Mouse (Mus musculus) ES-Bruce4 (cell line): ENCODE results near the gene Rassf1. TPM values are rescaled to one million over a fixed set of nuclear protein-coding genes. Genes with fewer than 3 reads are reported as not detected.

Experiments used
- H3K27ac ChIP-seq: 2 replicates; pipeline ENCODE4 v1.5.1; 2012; ENCODE audit warnings: low read length, inconsistent platforms; ENCODE audit not compliant: insufficient read depth
- H3K27me3 ChIP-seq: 2 replicates; pipeline ENCODE4 v1.6.1; 2012; ENCODE audit warnings: mild to moderate bottlenecking, low read length, inconsistent platforms; ENCODE audit not compliant: control insufficient read depth, poor library complexity, insufficient read depth, severe bottlenecking
- H3K36me3 ChIP-seq: 2 replicates; pipeline ENCODE4 v1.6.1; 2012; ENCODE audit warnings: inconsistent platforms, mild to moderate bottlenecking, low read length, moderate library complexity; ENCODE audit not compliant: control insufficient read depth, poor library complexity, insufficient read depth, severe bottlenecking
- H3K4me1 ChIP-seq: one replicate; pipeline ENCODE4 v1.8.1; 2011; ENCODE audit warnings: low read length; ENCODE audit not compliant: control insufficient read depth, insufficient read depth
- H3K4me3 ChIP-seq: 2 replicates; pipeline ENCODE4 v1.5.1; 2011; ENCODE audit warnings: low read depth, mild to moderate bottlenecking, low read length
- H3K9ac ChIP-seq: 2 replicates; pipeline ENCODE4 v1.6.1; 2012; ENCODE audit warnings: low read depth, mild to moderate bottlenecking, inconsistent platforms; ENCODE audit not compliant: poor library complexity, severe bottlenecking
- H3K9me3 ChIP-seq: replicated peaks from 2 replicates; pipeline ENCODE4 v1.6.1; 2012; ENCODE audit warnings: mild to moderate bottlenecking, low read length, inconsistent platforms; ENCODE audit not compliant: control insufficient read depth, poor library complexity, insufficient read depth, severe bottlenecking
- CTCF ChIP-seq: IDR thresholded peaks from one replicate; pipeline ENCODE4 v1.8.1; 2011; ENCODE audit warnings: low read depth, low read length
- EP300 ChIP-seq: IDR thresholded peaks from 2 replicates; pipeline ENCODE4 v1.6.1; 2011; ENCODE audit warnings: low read depth, low read length; ENCODE audit not compliant: insufficient read depth
- POLR2A ChIP-seq: IDR thresholded peaks from one replicate; pipeline ENCODE4 v1.8.1; 2011; ENCODE audit warnings: low read length; ENCODE audit not compliant: insufficient read depth
- polyA plus RNA-seq: library from polyadenylated mRNA; stranded (reverse); fragments of >200 nt; gene quantifications from 2 replicates; pipeline ENCODE4 v1.2.4, GENCODE M21; 2011; ENCODE audit warnings: low read depth; ENCODE audit not compliant: missing spikeins, insufficient read depth, insufficient read length

Rassf1 gene
- polyA plus RNA-seq, 1 experiment, result 24.8 TPM

GRCm38 (mm10) chr9:107522400-107522711 is 29.0 kb upstream of the Rassf1 start:
- Histone ChIP-seq H3K27me3 (no peaks in the 10 kb centered on the region), H3K9ac (peak overlapping the region; percentile 49), H3K9me3 (no peaks in the 10 kb centered on the region), H3K4me1 (peaks cover 8% of the 10 kb centered on the region), H3K4me3 (peak overlapping the region; percentile 29), H3K27ac (no peak overlapping the region), H3K36me3 (no peaks in the 10 kb centered on the region)
- no peak for TF ChIP-seq EP300
- TF ChIP-seq CTCF, result no peak
- TF ChIP-seq POLR2A, result no peak

GRCm38 (mm10) chr9:107526198-107527026 is 24.9 kb upstream of the Rassf1 start:
- no peaks in the 10 kb centered on the region for H3K27me3 ChIP-seq
- no peak overlapping the region for H3K27ac ChIP-seq
- no peaks in the 10 kb centered on the region for H3K9me3 ChIP-seq
- peak overlapping the region; percentile 33 for H3K9ac ChIP-seq
- TF ChIP-seq EP300 (no peak), POLR2A (peak; percentile 50), CTCF (peak; percentile 16)
- no peaks in the 10 kb centered on the region for H3K36me3 ChIP-seq
- peaks cover 6% of the 10 kb centered on the region for H3K4me1 ChIP-seq
- peak overlapping the region; percentile 83 for H3K4me3 ChIP-seq

GRCm38 (mm10) chr9:107533791-107534407 is 17.5 kb upstream of the Rassf1 start, which contains the start of gene Tmem115:
Gene Tmem115, plus strand, starts transcription at chr9:107533945.
- Histone ChIP-seq H3K27me3 (no peaks in the 10 kb centered on the region), H3K36me3 (peaks cover 9% of the 10 kb centered on the region), H3K9me3 (no peaks in the 10 kb centered on the region), H3K9ac (peak within 1 kb of the TSS; percentile 55), H3K4me1 (no peaks in the 10 kb centered on the region), H3K27ac (no peak within 1 kb of the TSS; the same call in 1 of the 2 replicates), H3K4me3 (peak within 1 kb of the TSS; percentile 85)
- no peak for TF ChIP-seq POLR2A
- TF ChIP-seq EP300, result no peak
- TF ChIP-seq CTCF, result no peak

- no peak overlapping the region for H3K27ac ChIP-seq
- TF ChIP-seq EP300 (no peak), POLR2A (no peak), CTCF (no peak)
- no peaks in the 10 kb centered on the region for H3K9me3 ChIP-seq
- H3K27me3 ChIP-seq, result no peaks in the 10 kb centered on the region
- H3K4me3 ChIP-seq, result peak overlapping the region; percentile 85
- peak overlapping the region; percentile 55 for H3K9ac ChIP-seq
- H3K4me1 ChIP-seq, result no peaks in the 10 kb centered on the region
- peaks cover 10% of the 10 kb centered on the region for H3K36me3 ChIP-seq
These were observed 16.8 kb upstream of the Rassf1 start for GRCm38 (mm10) chr9:107534408-107535202.

GRCm38 (mm10) chr9:107538231-107538630 is 13.1 kb upstream of the Rassf1 start:
- Histone ChIP-seq H3K27ac (no peak overlapping the region), H3K4me3 (no peak overlapping the region), H3K36me3 (peaks cover 10% of the 10 kb centered on the region), H3K4me1 (no peaks in the 10 kb centered on the region), H3K9me3 (no peaks in the 10 kb centered on the region), H3K9ac (no peak overlapping the region), H3K27me3 (no peaks in the 10 kb centered on the region)
- TF ChIP-seq CTCF (no peak), POLR2A (no peak), EP300 (no peak)

- TF ChIP-seq EP300, result no peak
- TF ChIP-seq CTCF, result no peak
- TF ChIP-seq POLR2A, result no peak
- Histone ChIP-seq H3K9me3 (no peaks in the 10 kb centered on the region), H3K4me3 (no peak overlapping the region), H3K36me3 (peaks cover 10% of the 10 kb centered on the region), H3K4me1 (no peaks in the 10 kb centered on the region), H3K27ac (no peak overlapping the region), H3K27me3 (no peaks in the 10 kb centered on the region), H3K9ac (no peak overlapping the region)
These were observed 12.6 kb upstream of the Rassf1 start for GRCm38 (mm10) chr9:107538711-107539110.
